Mouse (Mus musculus) heart, postnatal 10 days (tissue): ENCODE data around the gene Galntl6. TPM values are rescaled to one million over a fixed set of nuclear protein-coding genes. Genes with fewer than 3 reads are reported as not detected.
A peak's percentile ranks its signal among the peaks of the same experiment; 100 is the strongest.

Experiments
- DNase-seq, 2 experiments: peaks; one replicate each; pipeline ENCODE4 v3.0.0; 2021
- intact Hi-C: fragments of 180-260 bp; cut with DNase I; formaldehyde crosslinking; loops from one replicate; pipeline ENCODE4 v1.15.1; 2025
- total RNA-seq, 2 experiments: library from RNA; stranded (reverse); gene quantifications; 2 replicates each; pipeline ENCODE4 v1.2.3; 2021

The Galntl6 gene
- not detected for total RNA-seq

DNA sequence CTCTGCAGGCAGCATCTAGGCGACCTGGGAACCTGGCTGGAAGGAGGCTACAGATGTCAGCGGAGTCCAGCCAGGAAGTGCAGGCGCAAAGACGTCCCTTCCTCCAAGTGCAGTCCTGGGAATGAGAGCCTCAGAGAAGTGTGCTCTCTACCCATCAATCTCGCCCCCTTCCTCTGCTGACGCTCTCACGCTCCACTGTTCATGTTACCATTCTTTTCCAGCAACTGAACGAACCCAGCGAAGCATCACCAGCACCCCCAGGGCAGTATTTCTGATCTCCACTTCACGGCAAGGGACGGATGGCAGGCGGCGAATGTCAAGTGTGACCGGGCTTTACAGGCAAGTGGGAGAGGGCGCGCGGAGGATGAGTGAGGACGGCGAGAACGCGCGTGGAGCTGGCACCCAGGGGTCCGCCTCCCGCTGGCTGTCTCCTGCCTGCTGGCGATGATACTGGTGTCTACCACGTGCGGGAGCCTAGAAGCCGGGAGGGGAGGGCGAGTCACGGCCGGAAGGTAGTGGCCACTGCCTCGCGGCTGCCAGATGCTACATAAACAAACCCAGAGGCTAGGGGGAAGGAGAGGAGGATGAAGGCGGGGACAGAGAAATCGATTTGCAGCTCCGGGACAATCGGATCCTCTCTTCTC, at the start of gene Galntl6:
Galntl6 (minus strand) TSS at position 445 of the 644 bp plus-strand sequence.
- no peak for DNase-seq
- intact Hi-C loops = no loop called here

DNA sequence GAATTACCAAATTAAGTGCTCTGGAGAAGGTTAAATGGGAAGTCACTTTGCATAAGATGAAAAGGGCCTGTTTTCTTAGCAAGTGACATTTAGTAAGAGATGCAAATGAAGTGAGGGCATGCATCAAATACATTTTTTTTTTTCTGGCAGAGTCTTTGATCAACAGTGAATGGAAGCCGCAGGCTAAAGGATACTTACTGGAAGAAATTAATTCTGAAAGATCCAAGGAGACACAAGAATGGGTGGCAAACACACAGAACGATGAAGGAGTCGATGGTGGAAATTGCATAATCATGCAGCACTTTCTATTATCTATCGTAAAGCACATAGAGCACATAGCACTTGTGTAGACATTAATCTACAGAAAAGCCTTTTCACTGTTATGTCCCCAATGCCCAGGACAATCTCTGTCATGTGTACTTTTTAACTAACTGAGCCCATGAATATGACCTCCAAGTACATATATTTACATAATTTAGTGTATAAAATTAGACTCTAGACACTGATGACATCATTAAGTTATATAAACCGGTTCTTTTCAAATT, 44.8 kb upstream of the Galntl6 start:
- DNase-seq = no peak
- intact Hi-C loops = no loop called here

DNA sequence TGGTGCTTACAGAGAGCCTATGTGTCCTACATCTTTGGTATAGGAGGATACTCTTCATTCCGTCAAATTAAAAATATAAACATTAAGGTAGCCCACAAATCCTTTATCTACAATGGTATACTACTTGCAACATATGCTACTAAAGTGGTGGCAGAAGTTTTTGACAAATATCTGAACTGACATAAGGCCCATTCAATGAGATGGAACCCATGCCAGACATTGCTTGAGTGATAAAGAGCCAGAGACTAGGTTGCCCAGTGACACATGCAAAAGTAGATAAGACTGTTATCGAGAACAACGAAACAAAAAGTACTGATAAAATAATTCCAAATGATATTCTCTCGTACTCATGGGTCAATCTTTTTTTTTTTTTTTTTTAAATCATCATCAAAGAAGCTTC, 31.3 kb upstream of the Galntl6 start:
- no peak for DNase-seq
- intact Hi-C loops = no loop called here

DNA sequence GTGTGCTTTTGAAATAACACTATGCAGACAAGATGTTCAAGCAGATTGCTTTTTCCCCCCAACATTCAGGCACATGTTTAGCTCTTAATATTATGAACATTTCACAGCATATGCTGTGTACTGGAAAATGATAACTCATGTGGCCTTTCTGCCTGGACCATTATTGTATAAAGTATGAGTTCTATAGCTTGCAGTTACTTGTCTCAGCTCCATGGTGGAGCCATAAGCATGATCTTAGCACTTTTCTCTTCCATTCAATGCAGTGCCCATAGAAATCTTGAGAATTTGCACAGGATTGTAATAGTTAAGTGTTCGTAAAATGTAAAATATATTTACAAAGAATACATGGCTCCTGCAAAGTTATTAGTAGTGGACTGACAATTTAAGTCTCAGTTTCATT, 18.6 kb upstream of the Galntl6 start:
- no peak for DNase-seq
- intact Hi-C loops = no loop called here

DNA sequence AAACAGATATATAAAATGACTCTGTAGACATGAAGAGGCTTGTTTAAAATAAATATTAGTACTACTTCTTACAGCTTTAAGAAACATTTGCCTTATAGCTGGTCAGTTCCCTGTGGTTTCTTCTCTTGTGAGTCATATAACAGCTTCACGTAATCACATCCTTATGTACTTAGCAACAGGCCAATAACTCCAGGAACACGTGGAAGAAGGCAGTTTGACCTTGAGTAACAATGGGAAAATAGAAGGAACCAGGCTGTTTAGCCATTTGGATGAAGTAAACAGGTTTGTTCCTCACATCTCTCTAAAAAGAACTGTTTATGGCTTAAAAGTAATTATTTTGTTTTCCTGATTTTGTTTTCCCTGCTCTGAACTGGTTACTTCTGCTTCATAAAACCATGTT, 2.7 kb upstream of the Galntl6 start:
- DNase-seq = no peak
- intact Hi-C loops = no loop called here

DNA sequence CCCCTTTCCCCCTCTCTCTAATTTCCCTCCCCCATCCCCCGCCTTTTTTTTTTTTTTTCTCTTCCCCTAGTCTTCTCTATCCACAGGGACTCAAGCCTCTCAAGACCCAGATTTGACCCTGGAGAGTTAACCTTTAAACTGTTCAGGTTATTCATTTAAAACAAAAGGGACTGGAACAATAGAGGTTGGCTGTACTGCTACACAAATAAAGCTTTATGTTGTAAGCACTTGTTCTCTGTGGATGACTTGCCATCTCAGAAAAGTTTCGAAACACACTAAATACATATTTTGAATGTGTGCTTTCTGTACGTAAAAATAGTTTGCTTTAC, 1.2 kb upstream of the Galntl6 start:
- intact Hi-C loops = no loop called here
- no peak for DNase-seq

DNA sequence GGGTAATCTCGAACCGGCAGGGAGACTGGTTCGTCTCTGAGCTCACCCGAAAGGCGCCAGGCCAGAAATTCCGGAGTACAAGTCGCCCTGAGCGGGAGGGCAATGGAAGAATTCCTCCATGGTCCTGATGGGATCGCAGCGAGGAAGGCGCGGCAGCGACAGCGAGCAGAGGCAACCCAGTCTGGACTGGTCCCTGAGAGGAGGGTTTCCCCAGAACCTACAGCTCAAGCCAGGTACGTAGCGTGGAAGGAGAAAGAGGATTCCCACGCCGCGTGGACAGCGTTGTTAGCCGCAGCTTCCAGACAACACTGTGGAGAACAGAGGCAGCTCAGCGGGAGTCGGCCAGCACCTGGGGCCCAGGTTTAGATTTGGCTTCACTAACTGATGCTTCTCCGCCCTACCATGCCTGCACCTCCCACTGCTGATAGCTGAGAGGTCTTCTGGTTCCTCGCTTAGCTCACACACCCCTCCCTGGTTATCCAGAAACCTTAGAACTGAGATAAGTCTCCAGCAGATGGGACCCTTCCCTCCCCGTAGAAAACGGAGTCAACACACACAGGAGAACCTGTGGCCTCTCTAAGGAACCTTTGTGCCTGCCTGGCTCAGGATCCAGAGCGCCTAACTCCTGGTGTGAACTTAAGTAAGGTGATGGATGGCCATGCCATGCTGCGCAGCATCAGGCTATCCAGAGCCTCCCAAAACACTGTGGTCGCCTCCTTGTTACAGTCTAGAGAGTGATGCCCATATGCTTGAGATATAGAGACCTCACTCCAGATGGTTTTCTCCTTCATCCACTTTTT, 600 bp upstream of the Galntl6 start:
- intact Hi-C loops = no loop called here
- DNase-seq = peak in 1 of 2 experiments; percentile 5

DNA sequence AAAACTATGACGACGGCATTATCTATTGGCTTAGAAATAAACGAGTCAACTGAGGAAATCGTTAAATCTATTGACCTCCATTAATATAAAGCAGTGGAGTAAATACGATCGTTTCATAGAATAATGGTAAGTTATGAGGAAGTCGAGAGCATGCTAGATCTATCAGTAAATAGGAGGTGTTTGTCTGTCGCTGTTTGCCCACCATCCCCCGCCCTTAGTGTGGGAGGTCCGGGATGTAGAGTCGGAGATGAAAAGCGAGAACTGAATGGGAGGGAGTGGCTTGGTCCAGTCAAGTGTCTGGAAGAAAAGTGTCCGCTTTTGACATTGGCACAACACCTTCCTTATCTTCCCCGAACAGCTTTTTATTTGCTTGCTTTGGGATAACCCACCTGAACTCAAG, 763 bp downstream of the Galntl6 start, which contains the start of gene BC030500:
BC030500 (plus strand) TSS at position 79 of the 400 bp plus-strand sequence.
- intact Hi-C loops = no loop called here
- no peak for DNase-seq

DNA sequence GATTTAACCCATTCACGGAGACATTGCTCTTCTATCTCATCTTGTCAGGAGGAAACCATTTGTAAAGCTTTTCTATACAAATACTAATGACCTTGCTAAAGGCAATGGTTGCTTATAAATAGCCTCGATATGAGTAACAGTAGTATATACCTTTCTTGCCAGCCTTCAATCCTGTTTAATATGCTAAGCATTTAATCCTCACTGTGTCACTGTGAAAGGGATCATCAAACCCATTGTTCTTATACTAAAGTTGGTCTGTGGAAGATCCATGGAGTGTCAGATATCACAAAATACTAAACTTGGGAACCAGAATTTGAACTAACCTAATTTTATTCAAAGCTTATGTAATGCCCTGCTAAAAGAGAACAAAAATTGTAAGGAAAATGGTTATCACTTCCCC, 8.0 kb downstream of the Galntl6 start:
- intact Hi-C loops = no loop called here
- DNase-seq = no peak

DNA sequence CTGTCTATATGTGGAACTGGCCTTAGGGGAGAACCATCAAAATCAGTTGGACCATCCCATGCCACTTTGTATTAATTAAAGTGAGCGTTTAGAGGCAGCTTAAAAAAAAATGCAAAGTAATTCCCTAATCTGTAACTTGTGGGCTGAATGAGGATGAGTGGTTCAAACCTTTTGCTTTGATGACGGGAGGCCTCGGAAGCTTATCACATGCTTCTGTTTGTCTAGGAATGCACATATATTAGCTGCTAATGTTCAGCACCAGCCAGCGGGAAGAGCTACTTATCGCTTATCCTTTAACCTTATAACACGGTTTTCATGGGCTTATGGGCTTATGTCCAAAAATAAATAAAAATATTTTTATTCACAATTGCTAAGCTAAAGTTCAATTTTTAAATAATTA, 16.5 kb downstream of the Galntl6 start:
- intact Hi-C loops = no loop called here

DNA sequence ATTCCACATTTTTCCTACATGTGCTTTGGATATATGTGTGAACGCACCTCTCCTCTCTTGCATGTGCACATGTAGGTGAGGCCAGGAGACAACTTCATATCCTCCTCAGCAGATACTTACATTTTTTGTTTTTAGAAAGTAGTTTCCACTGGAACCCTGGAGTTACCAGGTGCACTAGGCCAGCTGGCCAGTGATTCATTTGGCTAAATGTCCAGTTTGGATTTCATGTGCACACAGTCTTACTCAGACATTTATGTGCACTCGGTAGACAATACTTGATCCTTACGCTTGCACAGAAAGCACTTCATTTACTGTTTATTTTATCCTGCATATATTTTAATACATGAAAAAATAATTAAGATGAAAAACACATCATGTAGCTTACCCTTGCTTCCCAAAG, 21.8 kb downstream of the Galntl6 start:
- no peak for DNase-seq
- intact Hi-C loops = no loop called here

More for the DNA sequence above, 16.5 kb downstream of the Galntl6 start:
- DNase-seq = no peak

DNA sequence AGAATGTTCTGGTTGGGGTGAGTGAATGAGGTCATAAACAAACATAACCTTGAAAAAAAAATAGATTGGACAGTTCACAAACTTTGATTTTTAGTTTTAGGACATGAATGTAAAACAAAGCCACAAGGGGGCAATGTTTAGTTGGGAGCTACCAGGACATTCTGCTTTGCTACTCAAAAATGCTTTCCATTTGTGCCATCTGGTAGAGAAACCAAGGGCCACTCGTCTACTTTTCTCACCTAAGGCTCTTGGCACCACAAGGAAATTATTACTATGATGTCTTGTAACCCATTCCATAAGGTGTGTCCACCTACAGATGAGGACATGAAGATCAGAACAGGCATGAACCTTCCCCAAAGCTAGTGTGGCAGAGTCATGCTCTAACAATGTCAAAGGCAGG, 26.0 kb downstream of the Galntl6 start:
- intact Hi-C loops = loop anchor here (2.0 kb wide), 1 partner anchor 1580 kb away; no protein-coding TSS in a partner anchor

DNA sequence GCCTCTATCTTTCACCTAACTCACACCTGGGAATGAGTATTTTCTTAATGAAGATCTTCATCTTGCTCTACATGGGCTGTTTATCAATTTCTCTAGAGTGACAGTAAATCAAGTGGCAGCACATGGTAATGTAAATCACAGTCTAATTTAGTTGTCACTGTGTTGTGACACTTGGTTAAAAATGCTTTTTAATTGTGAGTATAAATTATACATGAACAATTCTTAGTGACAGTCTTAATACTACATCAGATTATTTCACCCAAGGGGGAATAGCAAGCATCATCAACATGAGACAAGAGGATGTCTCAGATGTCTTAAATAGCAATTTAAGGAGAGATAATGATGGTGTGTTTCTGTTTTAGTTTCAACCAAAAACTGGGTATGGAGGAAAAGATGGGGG, 88.1 kb downstream of the Galntl6 start:
- DNase-seq = no peak
- intact Hi-C loops = no loop called here

More for the DNA sequence above, 26.0 kb downstream of the Galntl6 start:
- DNase-seq = peak in 1 of 2 experiments; percentile 4

DNA sequence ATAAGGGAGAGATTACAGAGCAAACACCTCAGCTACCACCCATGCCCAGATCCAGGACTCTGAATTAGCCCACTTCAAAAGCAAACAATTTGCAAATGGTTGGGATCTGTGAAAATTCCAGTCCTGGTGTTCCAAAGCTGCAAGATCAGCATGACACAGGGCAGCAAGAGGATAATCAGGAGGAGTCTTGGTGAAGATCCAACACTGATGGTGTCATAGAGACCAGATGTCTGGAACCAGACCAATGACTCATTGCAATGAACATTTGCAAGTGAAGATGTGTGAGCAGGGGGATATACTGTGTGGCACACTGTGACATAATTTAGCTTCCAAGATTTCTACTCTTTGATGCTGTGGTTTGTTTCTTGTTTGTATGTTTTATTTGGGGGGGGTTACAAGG, 107.2 kb downstream of the Galntl6 start:
- intact Hi-C loops = no loop called here
- peak; percentile 1 to 6 for DNase-seq

DNA sequence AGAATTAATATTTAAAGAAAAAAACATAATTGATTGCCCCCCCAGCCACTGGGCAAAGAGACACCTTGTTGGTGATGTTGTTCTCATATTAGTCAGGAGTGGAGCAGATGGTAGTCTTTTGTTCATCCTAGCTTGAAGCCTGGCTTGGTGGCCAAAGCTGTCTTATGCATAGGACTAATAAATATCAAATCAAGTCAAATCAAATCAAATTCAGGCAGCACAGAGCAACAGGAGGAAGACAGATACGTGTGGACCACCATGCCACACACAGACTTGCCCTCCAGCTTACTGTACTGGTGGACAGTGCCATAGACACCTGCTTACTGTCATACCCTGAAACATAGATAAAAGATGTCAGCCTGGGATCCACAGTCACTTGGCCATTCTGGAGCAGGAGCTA, 110.6 kb downstream of the Galntl6 start:
- no peak for DNase-seq
- intact Hi-C loops = no loop called here

DNA sequence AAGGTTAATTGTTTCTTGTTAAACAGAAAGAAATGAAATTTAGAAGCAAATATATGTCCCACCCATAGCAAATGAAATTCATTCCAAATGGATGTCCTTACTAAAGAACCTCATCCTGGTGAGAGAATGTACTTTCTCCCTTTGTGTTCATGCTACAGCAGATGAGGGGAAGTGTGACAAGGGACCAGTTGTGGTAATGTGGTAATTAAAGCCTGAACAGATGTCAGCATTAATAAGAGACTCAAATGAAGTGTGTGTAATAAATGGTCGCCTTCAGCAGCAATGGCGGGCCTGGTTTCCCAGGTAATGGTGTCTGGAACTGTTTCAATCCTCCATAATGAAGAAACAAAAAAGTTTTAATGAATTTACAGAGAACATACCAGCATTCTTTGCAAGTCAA, 158.7 kb downstream of the Galntl6 start:
- intact Hi-C loops = no loop called here
- DNase-seq = no peak

DNA sequence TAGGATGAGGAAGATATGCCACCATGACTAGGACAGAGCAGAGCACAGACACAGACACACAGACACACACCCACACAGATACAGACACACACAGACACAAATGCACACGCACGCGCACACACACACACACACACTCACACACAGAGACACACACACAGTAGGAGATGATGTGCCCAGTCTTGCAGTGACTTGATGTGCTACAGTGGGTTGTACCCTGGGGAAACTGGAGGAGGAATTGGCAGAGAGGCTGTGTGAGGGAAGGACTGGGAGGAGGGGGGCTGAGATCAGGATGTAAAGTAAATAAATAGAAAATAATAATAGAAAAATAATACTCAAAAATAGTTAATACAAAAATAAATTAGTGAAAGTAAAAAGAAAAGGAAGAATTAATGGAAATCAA, 174.5 kb downstream of the Galntl6 start:
- intact Hi-C loops = no loop called here
- DNase-seq = no peak

DNA sequence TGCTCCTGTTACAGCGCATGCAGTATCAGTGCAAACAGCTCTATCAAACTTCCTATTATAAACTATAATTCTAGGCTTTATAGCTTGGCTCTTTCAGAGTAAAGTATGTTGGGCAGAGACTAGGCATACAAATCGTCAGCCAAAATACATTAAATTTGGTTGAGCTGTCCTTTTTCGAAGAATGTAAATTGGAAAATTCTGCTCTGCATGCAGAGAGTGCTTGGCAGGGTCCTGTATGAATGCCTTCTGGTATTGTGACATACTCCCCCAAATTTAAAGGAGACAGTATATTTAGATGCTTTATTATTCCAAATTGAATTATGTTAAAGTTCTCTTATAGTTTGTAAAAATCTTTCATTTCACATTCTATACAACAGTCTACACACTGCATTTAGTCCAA, 220.7 kb downstream of the Galntl6 start:
- intact Hi-C loops = no loop called here
- DNase-seq = no peak

DNA sequence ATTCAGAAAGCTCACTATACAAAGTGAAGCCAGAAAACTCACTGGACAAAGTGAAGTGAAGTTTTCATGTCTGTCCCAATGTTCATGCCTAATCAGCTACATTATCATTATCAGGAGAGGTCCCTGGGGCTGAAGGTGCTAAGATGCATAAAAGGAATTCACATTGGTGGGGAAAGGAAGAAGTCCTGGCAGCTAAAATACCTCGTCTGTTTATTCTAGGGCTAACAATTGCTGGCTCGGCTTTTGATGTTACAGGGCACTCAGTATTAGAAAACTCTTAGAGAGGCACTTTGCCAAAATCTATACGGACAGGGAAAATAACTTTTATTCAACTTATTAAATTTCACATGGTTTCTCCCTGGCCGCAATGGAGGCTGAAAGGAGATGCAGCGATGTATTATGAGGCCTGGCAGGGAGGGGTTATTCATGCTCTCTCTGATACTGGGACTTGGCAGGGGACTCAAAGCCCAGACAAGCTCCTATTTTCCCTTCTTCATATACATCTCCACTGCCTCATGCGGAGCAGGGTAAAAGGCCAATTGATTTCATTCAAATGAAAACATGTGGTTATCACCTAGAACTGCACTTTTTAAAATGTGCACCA, 234.5 kb downstream of the Galntl6 start:
- no peak for DNase-seq
- intact Hi-C loops = no loop called here

DNA sequence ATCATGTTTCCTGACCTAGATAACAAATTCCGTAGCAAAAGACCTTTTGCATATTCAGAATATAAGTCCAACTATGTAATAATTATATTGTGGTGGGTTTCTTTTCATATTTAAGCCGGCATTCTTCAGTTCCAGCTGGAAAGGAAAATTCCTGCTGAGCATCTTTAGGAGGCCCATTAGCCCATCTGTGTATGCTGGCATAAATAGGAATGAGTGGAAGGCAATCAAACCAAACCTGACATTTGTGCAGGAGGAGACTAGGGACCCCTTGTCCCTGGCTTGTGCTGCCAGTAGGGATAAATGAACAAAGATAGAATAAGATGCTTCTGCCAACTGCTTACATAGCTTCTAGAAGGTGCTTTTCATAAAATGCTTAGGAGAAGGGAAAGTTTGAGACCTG, 243.4 kb downstream of the Galntl6 start:
- intact Hi-C loops = no loop called here
- DNase-seq = no peak

DNA sequence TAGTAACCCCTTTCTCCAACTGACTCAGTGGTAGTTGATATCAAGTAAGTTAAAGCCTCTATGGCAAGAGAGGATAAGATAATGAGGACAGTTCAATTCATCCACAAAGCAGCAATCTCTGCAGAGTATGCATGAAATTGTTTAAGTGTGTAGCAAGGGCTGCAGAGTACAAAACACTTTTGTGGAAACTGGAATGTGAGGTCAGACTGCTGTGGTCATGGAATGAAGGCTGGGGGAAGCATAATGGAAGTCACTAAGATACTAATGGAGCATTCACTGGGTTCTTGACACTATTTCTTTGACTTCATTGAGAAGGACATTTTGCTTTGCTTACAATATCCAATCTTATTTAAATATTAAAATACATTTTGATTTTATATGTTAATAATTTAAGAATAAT, 252.4 kb downstream of the Galntl6 start:
- no peak for DNase-seq
- intact Hi-C loops = no loop called here

DNA sequence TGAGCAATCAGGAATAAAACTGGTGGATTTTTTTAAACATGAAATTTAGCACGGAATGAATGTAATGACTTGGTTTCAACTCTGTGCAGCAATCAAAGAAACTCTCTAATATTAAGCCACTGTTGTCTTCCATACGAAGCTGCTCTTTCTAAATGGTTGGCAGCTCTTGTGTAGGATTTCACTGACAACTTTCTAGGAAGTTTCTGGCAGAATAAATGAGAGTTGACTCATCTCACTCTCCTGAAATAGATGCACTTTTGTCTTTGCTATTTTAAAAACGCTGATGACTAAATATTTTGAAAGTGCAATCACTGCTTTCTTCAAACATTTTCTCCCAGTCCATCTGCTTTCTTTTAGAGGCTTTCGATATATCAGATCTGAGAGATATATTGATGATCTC, 256.8 kb downstream of the Galntl6 start:
- intact Hi-C loops = no loop called here
- no peak for DNase-seq
